Comparison of ENCODE assay signal across 28 mouse cellular contexts in the genomic region with DNA sequence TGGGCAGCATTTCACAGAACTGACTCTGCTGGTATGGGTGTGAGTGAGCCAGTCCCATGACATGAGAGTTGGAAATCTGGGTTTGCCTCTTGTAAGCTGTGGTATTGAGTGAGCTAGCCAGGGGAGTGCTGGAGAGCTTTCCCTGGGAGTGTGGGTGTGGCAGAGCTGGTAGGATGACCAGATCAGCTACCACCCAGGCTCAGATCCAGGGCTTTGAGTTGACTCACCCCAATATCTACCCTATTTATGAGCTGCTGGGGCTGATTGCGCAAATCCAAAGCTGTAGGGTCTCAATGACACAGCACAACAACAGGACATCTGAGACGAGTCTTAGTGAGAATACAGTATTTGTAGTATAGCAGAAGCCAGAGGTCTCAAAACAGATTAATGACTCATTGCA.
DNase-seq lines count a peak whose midpoint lies in the region; ATAC-seq and TF ChIP-seq lines count a peak whose summit lies in the region.
"Had no signal": no experiment of that assay in that cellular context is flagged by ENCODE, and none has a peak within 500 bp of the region (broad histone marks: within the 10 kb centered on the region; RNA-seq: fewer than 3 reads in every experiment).

No protein-coding gene starts in this region.

- no peak overlapping the region for H3K27ac ChIP-seq in gastrocnemius, adult 2 months
- H3K27ac ChIP-seq in intestine, postnatal 0 days (ENCODE audit: low read depth, low read length): no peak overlapping the region
- no peak overlapping the region for H3K27ac ChIP-seq in forebrain, postnatal 0 days (ENCODE audit: low read depth, low read length)
- H3K27ac ChIP-seq: embryonic facial prominence, embryonic 10.5 days; embryonic facial prominence, embryonic 15.5 days; forebrain, embryonic 13.5 days; hindbrain, embryonic 12.5 days; hindbrain, postnatal 0 days; liver, embryonic 14.5 days; neural tube, embryonic 15.5 days had no signal

- intact Hi-C loops in gastrocnemius, adult 2 months (cut with DNase I): no loop called here

- no peak overlapping the region for H3K9ac ChIP-seq in intestine, postnatal 0 days (ENCODE audit: low read depth, low read length)
- no peak overlapping the region for H3K9ac ChIP-seq in forebrain, postnatal 0 days
- H3K9ac ChIP-seq: embryonic facial prominence, embryonic 15.5 days; forebrain, embryonic 13.5 days; hindbrain, embryonic 12.5 days; liver, embryonic 14.5 days; neural tube, embryonic 15.5 days had no signal

- H3K4me1 ChIP-seq in megakaryocyte, embryonic 14.5 days: no peaks in the 10 kb centered on the region
- no peaks in the 10 kb centered on the region for H3K4me1 ChIP-seq in intestine, postnatal 0 days (replicated peaks; ENCODE audit: control insufficient read depth, insufficient read depth, low read length)
- H3K4me1 ChIP-seq in forebrain, postnatal 0 days (ENCODE audit: insufficient read depth): no peaks in the 10 kb centered on the region
- H3K4me1 ChIP-seq: embryonic facial prominence, embryonic 10.5 days; embryonic facial prominence, embryonic 15.5 days; forebrain, embryonic 13.5 days; hindbrain, embryonic 12.5 days; neural tube, embryonic 15.5 days had no signal

- TF ChIP-seq CTCF in gastrocnemius, adult 2 months (IDR thresholded peaks at IDR 0.05): no peak
- TF ChIP-seq CTCF in intestine, postnatal 0 days (IDR thresholded peaks at IDR 0.05; ENCODE audit: low read depth): no peak
- no peak for TF ChIP-seq CTCF in forebrain, postnatal 0 days (IDR thresholded peaks at IDR 0.05; ENCODE audit: low read depth)

- no peak overlapping the region for H3K4me2 ChIP-seq in intestine, postnatal 0 days (replicated peaks; ENCODE audit: low read depth)
- H3K4me2 ChIP-seq in forebrain, postnatal 0 days (ENCODE audit: low read depth): no peak overlapping the region
- H3K4me2 ChIP-seq: embryonic facial prominence, embryonic 15.5 days; forebrain, embryonic 13.5 days; hindbrain, embryonic 12.5 days; neural tube, embryonic 15.5 days had no signal

- WGBS in intestine, postnatal 0 days: 74% methylated on average over 2 of the region's 2 CpGs
- 91% methylated on average over 2 of the region's 2 CpGs for WGBS in forebrain, postnatal 0 days

- H3K9me3 ChIP-seq in megakaryocyte, embryonic 14.5 days: peaks cover 12% of the 10 kb centered on the region
- no peaks in the 10 kb centered on the region for H3K9me3 ChIP-seq in intestine, postnatal 0 days (ENCODE audit: control insufficient read depth)
- no peaks in the 10 kb centered on the region for H3K9me3 ChIP-seq in forebrain, postnatal 0 days (ENCODE audit: low read length)
- H3K9me3 ChIP-seq: embryonic facial prominence, embryonic 10.5 days; embryonic facial prominence, embryonic 15.5 days; forebrain, embryonic 13.5 days; hindbrain, embryonic 12.5 days; neural tube, embryonic 15.5 days had no signal

- no peak overlapping the region for H3K4me3 ChIP-seq in gastrocnemius, adult 2 months
- H3K4me3 ChIP-seq in megakaryocyte, embryonic 14.5 days (replicated peaks): peak overlapping the region; percentile 35
- H3K4me3 ChIP-seq in intestine, postnatal 0 days (ENCODE audit: low read depth, low read length): no peak overlapping the region
- no peak overlapping the region for H3K4me3 ChIP-seq in forebrain, postnatal 0 days (ENCODE audit: low read depth, low read length)
- H3K4me3 ChIP-seq: embryonic facial prominence, embryonic 10.5 days; embryonic facial prominence, embryonic 15.5 days; forebrain, embryonic 13.5 days; hindbrain, embryonic 12.5 days; neural tube, embryonic 15.5 days had no signal

- H3K36me3 ChIP-seq in megakaryocyte, embryonic 14.5 days (replicated peaks; ENCODE audit: low read length): no peaks in the 10 kb centered on the region
- no peaks in the 10 kb centered on the region for H3K36me3 ChIP-seq in intestine, postnatal 0 days (ENCODE audit: control insufficient read depth, insufficient read depth)
- no peaks in the 10 kb centered on the region for H3K36me3 ChIP-seq in forebrain, postnatal 0 days (ENCODE audit: insufficient read depth)
- H3K36me3 ChIP-seq: embryonic facial prominence, embryonic 10.5 days; embryonic facial prominence, embryonic 15.5 days; hindbrain, embryonic 12.5 days; neural tube, embryonic 15.5 days had no signal

- DNase-seq in gastrocnemius, adult 2 months: peak; percentile 23
- DNase-seq in gastrocnemius, postnatal 25 days: no peak
- DNase-seq in adrenal gland, adult (ENCODE audit: inconsistent age in 2 of 2, low spot score in 1 of 2): no peak
- DNase-seq in forebrain, postnatal 0 days: no peak
- DNase-seq: adrenal gland, adult 8-10 months; cerebellum, adult 2 months; cerebellum, postnatal 14 days; gastrocnemius, postnatal 10 days; heart, postnatal 36 days; kidney, adult 11 months; kidney, postnatal 25 days; liver; lung, postnatal 4 days; midbrain, embryonic 14.5 days; retina, postnatal 1 day; right cerebral cortex, postnatal 14 days; thymus, postnatal 14 days had no signal

- H3K27me3 ChIP-seq in megakaryocyte, embryonic 14.5 days (replicated peaks): no peaks in the 10 kb centered on the region
- no peaks in the 10 kb centered on the region for H3K27me3 ChIP-seq in intestine, postnatal 0 days (replicated peaks; ENCODE audit: control insufficient read depth, insufficient read depth, low read length)
- no peaks in the 10 kb centered on the region for H3K27me3 ChIP-seq in forebrain, postnatal 0 days (ENCODE audit: insufficient read depth, low read length)
- H3K27me3 ChIP-seq: embryonic facial prominence, embryonic 15.5 days; forebrain, embryonic 13.5 days; hindbrain, embryonic 12.5 days; neural tube, embryonic 15.5 days had no signal

- no peak for ATAC-seq in megakaryocyte, adult 5-6 weeks (ENCODE audit: poor library complexity, severe bottlenecking)
- ATAC-seq in intestine, postnatal 0 days: peak; percentile 16; the same call in 1 of the 2 replicates
- no peak for ATAC-seq in forebrain, postnatal 0 days
- ATAC-seq: CD4-positive, CD25-positive, alpha-beta regulatory T cell, adult 4 months; forebrain, embryonic 13.5 days; hindbrain, postnatal 0 days had no signal
